Mouse (Mus musculus): ENCODE results near the gene Dok1. TPM values are rescaled to one million over a fixed set of nuclear protein-coding genes. Genes with fewer than 3 reads are reported as not detected.

The Dok1 gene
- polyA plus RNA-seq, 1 experiment from 2014 or later: 15.7 TPM

GRCm38 (mm10) chr6:83004309-83004708, 29.0 kb downstream of the Dok1 start:
- Histone ChIP-seq H3K36me3 (ENCODE audit: control insufficient read depth, insufficient read depth) (no peaks in the 10 kb centered on the region), H3K4me2 (ENCODE audit: low read depth, low read length) (no peak overlapping the region), H3K27ac (ENCODE audit: low read length) (peak overlapping the region; percentile 72), H3K4me3 (ENCODE audit: low read depth, low read length) (no peak overlapping the region; the same call in 1 of the 2 replicates), H3K9ac (ENCODE audit: low read depth, low read length) (no peak overlapping the region), H3K27me3 (ENCODE audit: control insufficient read depth, insufficient read depth, low read depth, low read length) (no peaks in the 10 kb centered on the region), H3K4me1 (ENCODE audit: control insufficient read depth, low read depth, low read length) (peaks cover 22% of the 10 kb centered on the region), H3K9me3 (replicated peaks; ENCODE audit: control insufficient read depth, low read length) (no peaks in the 10 kb centered on the region)
- no peak for ATAC-seq (ENCODE audit: low read depth)
- 52% methylated on average over 2 of the region's 2 CpGs for WGBS (ENCODE audit: insufficient replicate concordance)

DNA sequence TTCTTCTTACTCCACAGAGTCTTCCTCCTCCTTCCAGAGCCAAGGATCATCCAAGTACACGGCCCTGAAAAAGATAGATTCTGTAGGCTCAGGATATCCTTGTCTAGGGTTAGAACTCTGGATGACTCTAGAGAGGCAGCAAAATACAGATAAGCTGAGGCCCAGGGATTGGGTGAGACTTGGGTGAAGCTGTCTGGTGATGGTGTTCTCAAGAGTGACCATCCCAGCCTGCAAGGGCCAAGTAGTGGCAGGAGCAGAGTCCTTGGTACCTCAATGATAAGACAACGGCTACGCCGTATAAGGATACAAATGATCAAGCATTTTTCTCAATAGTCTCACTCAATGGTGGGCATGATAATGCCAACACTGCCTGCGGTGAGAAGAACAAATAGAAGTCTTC, 29.4 kb downstream of the Dok1 start:
- Histone ChIP-seq H3K27me3 (ENCODE audit: control insufficient read depth, insufficient read depth, low read depth, low read length) (no peaks in the 10 kb centered on the region), H3K4me3 (ENCODE audit: low read depth, low read length) (no peak overlapping the region; the same call in 1 of the 2 replicates), H3K9me3 (replicated peaks; ENCODE audit: control insufficient read depth, low read length) (no peaks in the 10 kb centered on the region), H3K9ac (ENCODE audit: low read depth, low read length) (no peak overlapping the region), H3K27ac (ENCODE audit: low read length) (peak overlapping the region; percentile 72), H3K36me3 (ENCODE audit: control insufficient read depth, insufficient read depth) (no peaks in the 10 kb centered on the region), H3K4me2 (ENCODE audit: low read depth, low read length) (peak overlapping the region; percentile 22; the same call in 1 of the 2 replicates), H3K4me1 (ENCODE audit: control insufficient read depth, low read depth, low read length) (peaks cover 22% of the 10 kb centered on the region)
- ATAC-seq (ENCODE audit: low read depth): peak; percentile 70
- WGBS (ENCODE audit: insufficient replicate concordance): 55% methylated on average over 5 of the region's 5 CpGs

GRCm38 (mm10) chr6:83003082-83003481, 30.2 kb downstream of the Dok1 start:
- Histone ChIP-seq H3K27ac (ENCODE audit: low read length) (no peak overlapping the region), H3K4me3 (ENCODE audit: low read depth, low read length) (no peak overlapping the region), H3K27me3 (ENCODE audit: control insufficient read depth, insufficient read depth, low read depth, low read length) (no peaks in the 10 kb centered on the region), H3K9ac (ENCODE audit: low read depth, low read length) (no peak overlapping the region), H3K9me3 (replicated peaks; ENCODE audit: control insufficient read depth, low read length) (no peaks in the 10 kb centered on the region), H3K4me2 (ENCODE audit: low read depth, low read length) (no peak overlapping the region), H3K36me3 (ENCODE audit: control insufficient read depth, insufficient read depth) (no peaks in the 10 kb centered on the region), H3K4me1 (ENCODE audit: control insufficient read depth, low read depth, low read length) (peaks cover 27% of the 10 kb centered on the region)
- no peak for ATAC-seq (ENCODE audit: low read depth)
- 86% methylated on average over 1 of the region's 1 CpGs for WGBS (ENCODE audit: insufficient replicate concordance)

DNA sequence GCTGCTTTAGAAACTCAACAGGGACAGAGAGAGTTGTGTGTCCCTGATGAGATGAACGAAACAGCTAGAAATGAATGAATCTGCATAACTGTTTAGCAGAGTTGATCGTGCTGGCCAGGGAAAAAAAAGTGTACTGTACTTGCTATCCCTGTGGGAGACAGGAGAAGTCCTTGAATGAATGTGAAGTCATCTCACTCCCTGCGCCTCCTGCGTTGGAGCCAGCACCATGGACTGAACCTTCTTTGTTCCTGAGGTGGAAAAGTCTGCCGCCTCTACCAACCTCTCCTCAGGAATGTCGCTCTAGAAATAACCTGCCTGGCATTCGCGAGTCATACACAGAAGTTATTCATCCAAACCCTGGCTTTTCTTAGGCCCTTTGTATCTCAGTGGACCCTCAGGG, 33.3 kb downstream of the Dok1 start:
- no peaks in the 10 kb centered on the region for H3K27me3 ChIP-seq (ENCODE audit: control insufficient read depth, insufficient read depth, low read depth, low read length)
- no peak overlapping the region for H3K9ac ChIP-seq (ENCODE audit: low read depth, low read length)
- ATAC-seq (ENCODE audit: low read depth): no peak
- no peaks in the 10 kb centered on the region for H3K36me3 ChIP-seq (ENCODE audit: control insufficient read depth, insufficient read depth)
- H3K4me2 ChIP-seq (ENCODE audit: low read depth, low read length): no peak overlapping the region
- no peak overlapping the region for H3K4me3 ChIP-seq (ENCODE audit: low read depth, low read length)
- WGBS (ENCODE audit: insufficient replicate concordance): 79% methylated on average over 8 of the region's 8 CpGs
- no peak overlapping the region for H3K27ac ChIP-seq (ENCODE audit: low read length)
- H3K9me3 ChIP-seq (replicated peaks; ENCODE audit: control insufficient read depth, low read length): no peaks in the 10 kb centered on the region
- H3K4me1 ChIP-seq (ENCODE audit: control insufficient read depth, low read depth, low read length): peaks cover 40% of the 10 kb centered on the region

GRCm38 (mm10) chr6:82998326-82998725, 34.9 kb downstream of the Dok1 start:
- Histone ChIP-seq H3K9ac (ENCODE audit: low read depth, low read length) (no peak overlapping the region), H3K27ac (ENCODE audit: low read length) (peak overlapping the region; percentile 93), H3K9me3 (replicated peaks; ENCODE audit: control insufficient read depth, low read length) (no peaks in the 10 kb centered on the region), H3K4me2 (ENCODE audit: low read depth, low read length) (no peak overlapping the region), H3K4me3 (ENCODE audit: low read depth, low read length) (no peak overlapping the region), H3K27me3 (ENCODE audit: control insufficient read depth, insufficient read depth, low read depth, low read length) (no peaks in the 10 kb centered on the region), H3K36me3 (ENCODE audit: control insufficient read depth, insufficient read depth) (no peaks in the 10 kb centered on the region), H3K4me1 (ENCODE audit: control insufficient read depth, low read depth, low read length) (peaks cover 24% of the 10 kb centered on the region)
- WGBS (ENCODE audit: insufficient replicate concordance): 64% methylated on average over 4 of the region's 4 CpGs
- ATAC-seq (ENCODE audit: low read depth): no peak

- Histone ChIP-seq H3K9ac (ENCODE audit: low read depth, low read length) (peak overlapping the region; percentile 55), H3K27me3 (ENCODE audit: control insufficient read depth, insufficient read depth, low read depth, low read length) (no peaks in the 10 kb centered on the region), H3K4me3 (ENCODE audit: low read depth, low read length) (no peak overlapping the region), H3K27ac (ENCODE audit: low read length) (peak overlapping the region; percentile 93), H3K36me3 (ENCODE audit: control insufficient read depth, insufficient read depth) (no peaks in the 10 kb centered on the region), H3K4me1 (ENCODE audit: control insufficient read depth, low read depth, low read length) (peaks cover 21% of the 10 kb centered on the region), H3K4me2 (ENCODE audit: low read depth, low read length) (peak overlapping the region; percentile 61), H3K9me3 (replicated peaks; ENCODE audit: control insufficient read depth, low read length) (no peaks in the 10 kb centered on the region)
- 27% methylated on average over 7 of the region's 7 CpGs for WGBS (ENCODE audit: insufficient replicate concordance)
- peak; percentile 23; the same call in 1 of the 2 replicates for ATAC-seq (ENCODE audit: low read depth)
These were observed 35.7 kb downstream of the Dok1 start for GRCm38 (mm10) chr6:82997511-82998102.

DNA sequence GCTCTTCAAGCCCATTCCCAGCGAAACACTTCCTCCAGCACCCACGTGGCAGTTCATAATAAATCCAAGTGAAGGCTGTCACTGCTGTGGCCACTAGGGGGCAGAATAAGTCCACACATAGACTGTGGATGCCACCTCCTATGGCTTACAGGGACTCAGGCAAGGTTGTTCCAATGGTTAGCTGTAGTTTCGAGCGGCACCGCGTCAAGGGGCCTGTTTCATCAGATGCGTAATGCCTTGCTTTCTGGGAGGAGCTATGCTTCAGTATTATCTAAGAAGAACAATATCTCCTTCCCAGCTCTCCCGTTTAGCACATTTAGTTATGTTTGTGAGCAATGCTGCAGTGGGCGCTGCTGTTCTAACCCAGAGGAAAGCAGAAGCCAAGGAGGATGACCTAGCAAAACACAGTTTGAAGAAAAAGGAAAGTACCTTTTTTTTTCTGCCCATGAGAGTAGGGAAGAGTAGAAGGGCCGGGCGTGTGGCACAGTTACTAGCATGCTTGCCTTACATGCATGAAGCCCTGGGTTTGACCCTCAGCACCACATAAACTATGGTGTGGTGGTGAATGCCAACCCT, 36.4 kb downstream of the Dok1 start:
- 3% methylated on average over 11 of the region's 11 CpGs for WGBS (ENCODE audit: insufficient replicate concordance)
- H3K27me3 ChIP-seq (ENCODE audit: control insufficient read depth, insufficient read depth, low read depth, low read length): no peaks in the 10 kb centered on the region
- H3K9me3 ChIP-seq (replicated peaks; ENCODE audit: control insufficient read depth, low read length): no peaks in the 10 kb centered on the region
- ATAC-seq (ENCODE audit: low read depth): peak; percentile 92
- peak overlapping the region; percentile 55 for H3K9ac ChIP-seq (ENCODE audit: low read depth, low read length)
- H3K4me2 ChIP-seq (ENCODE audit: low read depth, low read length): peak overlapping the region; percentile 61
- H3K36me3 ChIP-seq (ENCODE audit: control insufficient read depth, insufficient read depth): no peaks in the 10 kb centered on the region
- H3K4me1 ChIP-seq (ENCODE audit: control insufficient read depth, low read depth, low read length): peaks cover 21% of the 10 kb centered on the region
- H3K4me3 ChIP-seq (ENCODE audit: low read depth, low read length): peak overlapping the region; percentile 41
- H3K27ac ChIP-seq (ENCODE audit: low read length): peak overlapping the region; percentile 93

GRCm38 (mm10) chr6:82994372-82994771, 38.9 kb downstream of the Dok1 start:
- no peak overlapping the region for H3K27ac ChIP-seq (ENCODE audit: low read length)
- H3K9ac ChIP-seq (ENCODE audit: low read depth, low read length): no peak overlapping the region
- no peak overlapping the region for H3K4me3 ChIP-seq (ENCODE audit: low read depth, low read length)
- H3K27me3 ChIP-seq (ENCODE audit: control insufficient read depth, insufficient read depth, low read depth, low read length): no peaks in the 10 kb centered on the region
- peaks cover 21% of the 10 kb centered on the region for H3K4me1 ChIP-seq (ENCODE audit: control insufficient read depth, low read depth, low read length)
- WGBS (ENCODE audit: insufficient replicate concordance): 67% methylated on average over 7 of the region's 7 CpGs
- no peak for ATAC-seq (ENCODE audit: low read depth)
- no peaks in the 10 kb centered on the region for H3K36me3 ChIP-seq (ENCODE audit: control insufficient read depth, insufficient read depth)
- no peak overlapping the region for H3K4me2 ChIP-seq (ENCODE audit: low read depth, low read length)
- H3K9me3 ChIP-seq (replicated peaks; ENCODE audit: control insufficient read depth, low read length): no peaks in the 10 kb centered on the region

DNA sequence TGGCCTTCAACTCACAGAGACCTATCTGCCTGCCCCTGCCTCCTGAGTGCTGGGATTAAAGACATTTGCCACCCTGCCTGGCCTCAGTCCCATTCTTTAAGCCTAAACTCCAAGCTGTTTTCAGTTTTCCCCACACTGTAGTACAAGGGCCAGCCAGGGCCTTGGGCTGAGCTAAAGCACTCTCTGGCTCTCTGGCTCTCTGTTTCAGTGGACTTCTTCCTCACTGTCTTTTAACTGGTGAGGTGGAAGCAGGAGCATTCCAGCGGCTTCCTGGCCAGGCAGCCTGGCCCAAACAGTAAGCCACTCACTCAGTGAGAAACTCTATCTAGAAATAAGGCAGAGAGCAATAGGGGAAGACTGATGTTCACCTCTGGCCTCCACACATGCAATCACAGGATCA, 39.6 kb downstream of the Dok1 start:
- Histone ChIP-seq H3K27me3 (ENCODE audit: control insufficient read depth, insufficient read depth, low read depth, low read length) (no peaks in the 10 kb centered on the region), H3K4me2 (ENCODE audit: low read depth, low read length) (no peak overlapping the region), H3K27ac (ENCODE audit: low read length) (no peak overlapping the region), H3K9me3 (replicated peaks; ENCODE audit: control insufficient read depth, low read length) (no peaks in the 10 kb centered on the region), H3K36me3 (ENCODE audit: control insufficient read depth, insufficient read depth) (no peaks in the 10 kb centered on the region), H3K4me3 (ENCODE audit: low read depth, low read length) (no peak overlapping the region), H3K9ac (ENCODE audit: low read depth, low read length) (no peak overlapping the region), H3K4me1 (ENCODE audit: control insufficient read depth, low read depth, low read length) (peaks cover 21% of the 10 kb centered on the region)
- WGBS (ENCODE audit: insufficient replicate concordance): 38% methylated on average over 1 of the region's 1 CpGs
- ATAC-seq (ENCODE audit: low read depth): no peak
